Mouse (Mus musculus): ENCODE measurements around the gene Hdac7. TPM values are rescaled to one million over a fixed set of nuclear protein-coding genes. Genes with fewer than 3 reads are reported as not detected.

Hdac7 gene
- polyA plus RNA-seq, 1 experiment from 2014 or later, result 27.8 TPM

DNA sequence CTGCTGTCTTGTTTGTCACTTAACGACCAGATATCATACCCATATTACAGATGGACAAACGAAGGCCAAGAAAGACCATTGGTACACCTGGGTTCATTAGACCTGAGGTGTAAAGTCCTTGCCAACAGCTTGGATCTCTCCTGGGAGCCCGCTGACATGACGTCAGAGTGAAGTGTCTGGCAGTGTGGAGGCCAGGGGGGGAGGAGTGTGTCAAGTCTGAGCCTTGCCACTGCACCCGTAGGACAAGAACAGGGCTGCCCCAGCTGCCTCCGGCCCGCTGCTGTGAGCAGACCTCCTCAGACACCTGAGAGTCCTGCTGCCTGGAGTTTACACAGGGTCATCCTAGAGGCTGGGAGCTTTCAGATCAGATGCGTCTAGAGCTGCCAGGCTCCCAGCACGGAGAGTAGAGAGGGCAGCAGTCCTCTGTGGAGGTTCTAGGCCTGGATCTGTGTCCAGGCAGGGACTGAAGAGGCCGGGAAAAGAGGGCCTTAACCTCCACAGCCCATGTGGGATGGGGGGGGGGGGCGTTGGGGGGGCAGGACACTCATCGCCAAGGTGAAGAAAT is 100.3 kb downstream of the Hdac7 start:
- 46% methylated on average over 11 of the region's 12 CpGs for WGBS
- Histone ChIP-seq H3K27me3 (replicated peaks) (no peaks in the 10 kb centered on the region), H3K4me3 (no peak overlapping the region), H3K27ac (ENCODE audit: poor library complexity, severe bottlenecking) (peak overlapping the region; percentile 39; the same call in 1 of the 2 replicates), H3K36me3 (peaks cover 27% of the 10 kb centered on the region), H3K9ac (peak overlapping the region; percentile 48; the same call in 1 of the 2 replicates), H3K9me3 (replicated peaks) (peaks cover 2% of the 10 kb centered on the region; the same call in 1 of the 2 replicates), H3K4me1 (replicated peaks) (peaks cover 72% of the 10 kb centered on the region), H3K4me2 (no peak overlapping the region)
- ATAC-seq (ENCODE audit: insufficient number of reproducible peaks, low FRiP score), result no peak

- H3K4me2 ChIP-seq, result no peak overlapping the region
- H3K27me3 ChIP-seq (replicated peaks), result no peaks in the 10 kb centered on the region
- no peak overlapping the region for H3K4me3 ChIP-seq
- peaks cover 21% of the 10 kb centered on the region for H3K36me3 ChIP-seq
- H3K27ac ChIP-seq (ENCODE audit: poor library complexity, severe bottlenecking), result no peak overlapping the region
- no peak for ATAC-seq (ENCODE audit: insufficient number of reproducible peaks, low FRiP score)
- H3K9me3 ChIP-seq (replicated peaks), result peaks cover 2% of the 10 kb centered on the region; the same call in 1 of the 2 replicates
- H3K4me1 ChIP-seq (replicated peaks), result peaks cover 64% of the 10 kb centered on the region
- 74% methylated on average over 5 of the region's 5 CpGs for WGBS
- H3K9ac ChIP-seq, result 0 out of 2 replicates have a peak overlapping the region, but pooled peaks have one; percentile 1
Measured at GRCm38 (mm10) chr15:97743210-97743609, 101.1 kb downstream of the Hdac7 start.

Other genes with a start within 250 kb of the Hdac7 start
- gene Rpap3, start 138.7 kb downstream of the Hdac7 start, polyA plus RNA-seq (2016; fragmentation: Nextera tagmentation; extraction: Ambion mirVana), result 21.5 and 23.7 TPM in 2 replicates
- 0.14 and 0.15 TPM in 2 replicates for gene Endou, start 113.2 kb downstream of the Hdac7 start, polyA plus RNA-seq (2016; fragmentation: Nextera tagmentation; extraction: Ambion mirVana)
- gene Rapgef3, start 76.5 kb downstream of the Hdac7 start, polyA plus RNA-seq (2016; fragmentation: Nextera tagmentation; extraction: Ambion mirVana), result 22.0 and 22.9 TPM in 2 replicates
- gene Slc48a1, start 66.0 kb downstream of the Hdac7 start, polyA plus RNA-seq (2016; fragmentation: Nextera tagmentation; extraction: Ambion mirVana), result 52.9 and 55.0 TPM in 2 replicates
- 1.4 and 1.6 TPM in 2 replicates for gene Vdr, start 66.1 kb upstream of the Hdac7 start, polyA plus RNA-seq (2016; fragmentation: Nextera tagmentation; extraction: Ambion mirVana)
- 28.5 and 32.2 TPM in 2 replicates for gene Tmem106c, start 119.7 kb upstream of the Hdac7 start, polyA plus RNA-seq (2016; fragmentation: Nextera tagmentation; extraction: Ambion mirVana)
- 78.0 and 78.9 TPM in 2 replicates for gene Col2a1, start 160.2 kb upstream of the Hdac7 start, polyA plus RNA-seq (2016; fragmentation: Nextera tagmentation; extraction: Ambion mirVana)
- gene Pfkm, start 248.1 kb upstream of the Hdac7 start, polyA plus RNA-seq (2016; fragmentation: Nextera tagmentation; extraction: Ambion mirVana), result 80.3 and 82.2 TPM in 2 replicates
- gene Senp1, start 249.2 kb upstream of the Hdac7 start, polyA plus RNA-seq (2016; fragmentation: Nextera tagmentation; extraction: Ambion mirVana), result 26.9 and 30.1 TPM in 2 replicates